Mouse (Mus musculus) thymus, postnatal 10 days (tissue): ENCODE measurements around the gene Pramef17.
"Not testable (repeated sequence)": the region's sequence is repeated elsewhere in the genome, so short reads cannot be mapped to it uniquely, and the experiment has no call there.

Source experiments
- DNase-seq, 2 experiments: peaks; one replicate each; pipeline ENCODE4 v3.0.0; 2021; ENCODE audit warnings: low spot score in 2 of 2

The Pramef17 gene

DNA sequence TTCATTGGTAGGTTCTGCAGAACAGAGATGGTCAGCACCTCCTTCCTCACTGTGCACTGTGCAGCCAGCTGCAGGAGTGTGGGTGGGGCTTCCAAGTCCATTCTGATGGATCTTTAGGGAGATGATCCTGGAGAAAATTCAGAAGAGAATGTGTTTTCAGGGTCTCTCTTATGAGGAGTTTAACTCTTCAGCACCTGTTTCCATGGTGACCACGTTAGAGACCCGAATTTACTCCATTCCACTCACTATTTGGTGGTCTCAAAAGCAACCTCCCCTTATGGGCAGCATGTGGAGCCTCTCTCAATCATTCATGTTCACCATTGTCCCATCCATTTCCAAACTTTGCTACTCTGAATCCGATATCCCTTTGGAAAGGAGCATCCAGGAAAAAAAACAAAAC is at the start of gene Pramef17:
Pramef17 (minus strand) TSS at position 101 of the 400 bp plus-strand sequence.
- not testable (repeated sequence) for DNase-seq

GRCm38 (mm10) chr4:143988126-143988525 is 6.0 kb downstream of the Pramef17 start:
- DNase-seq = peak; percentile 64 to 66

DNA sequence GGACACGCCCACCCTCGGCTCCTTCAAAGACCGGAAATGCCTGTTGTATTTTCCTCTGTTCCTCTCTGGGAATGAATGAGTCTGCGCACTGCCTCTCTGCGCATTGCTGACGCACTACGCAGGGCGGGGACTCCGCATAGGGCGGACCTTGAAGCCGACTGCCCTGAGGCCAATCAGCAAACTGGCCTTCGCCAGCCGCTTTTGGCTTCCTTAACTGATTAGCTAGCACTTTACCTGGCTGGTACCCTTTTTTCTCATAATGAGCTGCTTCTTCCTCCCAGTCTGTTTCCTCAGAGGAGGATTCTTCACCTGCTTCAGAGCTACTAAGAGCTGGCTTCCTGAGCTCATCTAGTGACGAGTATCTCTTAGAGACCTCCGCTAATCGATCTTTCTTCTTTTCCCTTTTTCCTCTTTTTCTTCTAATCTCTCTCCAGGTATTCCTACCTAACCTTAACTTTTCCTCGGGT is 6.7 kb downstream of the Pramef17 start:
- peak; percentile 44 to 62 for DNase-seq

DNA sequence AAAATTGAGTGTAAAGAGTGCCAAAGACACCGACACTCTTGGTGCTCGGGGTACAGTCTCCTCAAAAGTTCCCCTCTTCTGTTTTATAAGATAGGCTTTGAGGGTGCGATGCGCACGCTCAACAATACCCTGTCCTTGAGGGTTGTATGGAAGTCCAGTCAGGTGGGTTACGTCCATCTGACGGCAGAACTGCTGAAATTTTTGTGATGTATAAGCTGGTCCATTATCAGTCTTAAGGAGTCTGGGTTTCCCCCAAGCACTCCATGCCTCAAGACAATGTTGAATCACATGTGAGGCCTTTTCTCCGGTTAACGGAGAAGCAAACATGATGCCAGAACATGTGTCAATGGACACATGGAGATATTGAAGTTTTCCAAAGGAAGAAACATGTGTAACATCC is 8.4 kb downstream of the Pramef17 start:
- DNase-seq = peak; percentile 14 to 17

GRCm38 (mm10) chr4:143985165-143985564 is 9.0 kb downstream of the Pramef17 start:
- peak; percentile 4 to 10 for DNase-seq

DNA sequence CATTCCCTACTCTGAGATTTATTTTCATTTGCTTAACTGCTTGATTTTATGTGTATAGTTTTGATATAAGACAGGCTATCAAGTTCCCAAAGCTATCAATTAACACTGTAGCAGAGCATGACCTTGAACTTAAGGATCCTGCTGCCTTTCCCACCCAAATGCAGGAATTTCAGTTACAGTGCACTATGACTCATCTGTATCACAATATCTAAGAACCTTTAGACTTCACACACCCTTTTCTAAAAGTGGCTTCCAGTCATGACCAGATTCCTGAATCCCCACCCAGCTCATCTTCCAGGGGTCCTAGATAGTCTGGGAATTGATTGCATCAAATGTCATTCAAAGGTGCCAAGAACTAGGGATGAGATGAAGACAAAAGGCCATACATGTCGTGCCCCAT is 10.7 kb downstream of the Pramef17 start:
- DNase-seq = not testable (repeated sequence)

- not testable (repeated sequence) for DNase-seq
Measured at GRCm38 (mm10) chr4:143966850-143967249, 27.3 kb downstream of the Pramef17 start, which contains the start of gene Gm13101. Gene Gm13101 (minus strand): TSS chr4:143966950.

GRCm38 (mm10) chr4:143950916-143951315 is 43.3 kb downstream of the Pramef17 start, which contains the start of gene Pramef25:
Gene Pramef25 (minus strand): TSS chr4:143951016.
- DNase-seq = not testable (repeated sequence)
